Mouse (Mus musculus) midbrain, embryonic 14.5 days (tissue): ENCODE results near the gene Wbp4. TPM values are rescaled to one million over a fixed set of nuclear protein-coding genes. Genes with fewer than 3 reads are reported as not detected.
"Not testable (repeated sequence)": the region's sequence is repeated elsewhere in the genome, so short reads cannot be mapped to it uniquely, and the experiment has no call there.

Experiments
- ATAC-seq: fragments of 200-750 bp; cut with Nextera tagmentation; 2 replicates; pipeline ENCODE4 v1.8.0; 2017; ENCODE audit warnings: moderate number of reproducible peaks, moderate library complexity; ENCODE audit not compliant: low FRiP score, low TSS enrichment
- DNase-seq: peaks from one replicate; pipeline ENCODE4 v3.0.0-alpha.2; 2015
- H3K27ac ChIP-seq: fragments of 300-500 bp; sonication (generic); replicated peaks from 2 replicates; pipeline ENCODE4 v1.5.1; 2014; ENCODE audit warnings: mild to moderate bottlenecking, low read depth, low read length, moderate library complexity
- H3K27me3 ChIP-seq: fragments of 300-500 bp; sonication (generic); 2 replicates; pipeline ENCODE4 v1.6.1; 2014; ENCODE audit warnings: low read length, control low read depth, mixed read lengths; ENCODE audit not compliant: control insufficient read depth, insufficient read depth
- H3K36me3 ChIP-seq: fragments of 300-500 bp; sonication (generic); 2 replicates; pipeline ENCODE4 v1.6.1; 2014; ENCODE audit warnings: low read length, control low read depth; ENCODE audit not compliant: control insufficient read depth, insufficient read depth
- H3K4me1 ChIP-seq: fragments of 300-500 bp; sonication (generic); 2 replicates; pipeline ENCODE4 v1.6.1; 2014; ENCODE audit warnings: mild to moderate bottlenecking, antibody characterized with exemption, low read length, control low read depth; ENCODE audit not compliant: control insufficient read depth, insufficient read depth
- H3K4me2 ChIP-seq: fragments of 300-500 bp; sonication (generic); 2 replicates; pipeline ENCODE4 v1.6.1; 2014; ENCODE audit warnings: mild to moderate bottlenecking, low read length, moderate library complexity
- H3K4me3 ChIP-seq: fragments of 300-500 bp; sonication (generic); replicated peaks from 2 replicates; pipeline ENCODE4 v1.5.1; 2014; ENCODE audit warnings: low read depth, low read length
- H3K9ac ChIP-seq: fragments of 300-500 bp; sonication (generic); replicated peaks from 2 replicates; pipeline ENCODE4 v1.6.1; 2014; ENCODE audit warnings: mild to moderate bottlenecking, low read length, moderate library complexity
- H3K9me3 ChIP-seq: fragments of 300-500 bp; sonication (generic); 2 replicates; pipeline ENCODE4 v1.6.1; 2016; ENCODE audit warnings: low read length, control low read depth, mixed read lengths; ENCODE audit not compliant: control insufficient read depth
- WGBS: fragments of 180-500 bp; shearing (Covaris S2); extraction: QIAGEN DNeasy Blood & Tissue Kit; methylation state at CpG from one replicate; pipeline ENCODE4 v1.1.7; 2014; 5-methylcytosine and 5-hydroxymethylcytosine counted together
- polyA plus RNA-seq: library from polyadenylated mRNA; unstranded; fragments of >200 nt; fragmentation: Nextera tagmentation; extraction: Ambion mirVana; gene quantifications from 2 replicates; pipeline ENCODE4 v1.2.1, GENCODE M21; 2014

Gene Wbp4
- polyA plus RNA-seq, 1 experiment from 2014 or later: 44.8 TPM

GRCm38 (mm10) chr14:79452591-79452934 lies 28.8 kb downstream of the Wbp4 start:
- H3K4me1 ChIP-seq, H3K36me3 ChIP-seq, H3K4me3 ChIP-seq, H3K27ac ChIP-seq, H3K27me3 ChIP-seq, DNase-seq, H3K9ac ChIP-seq, H3K9me3 ChIP-seq, H3K4me2 ChIP-seq: not testable (repeated sequence)
- whole genome bisulfite sequencing: over 99% methylated on average over 7 of the region's 10 CpGs
- ATAC-seq: 0 out of 2 replicates have a peak, but pooled peaks have one; percentile 14

GRCm38 (mm10) chr14:79451681-79452590 lies 29.4 kb downstream of the Wbp4 start, which contains the start of gene Kbtbd6:
Kbtbd6 (plus strand) TSS chr14:79451835.
- not testable (repeated sequence) for H3K9ac ChIP-seq, H3K36me3 ChIP-seq, H3K4me1 ChIP-seq, H3K9me3 ChIP-seq, H3K27me3 ChIP-seq, H3K27ac ChIP-seq
- peak within 1 kb of the TSS; percentile 65 for H3K4me2 ChIP-seq
- 19% methylated on average over 42 of the region's 89 CpGs for WGBS
- peak within 1 kb of the TSS; percentile 52 for H3K4me3 ChIP-seq
- ATAC-seq (peak; percentile 86), DNase-seq (peak; percentile 96)

- Histone ChIP-seq H3K27ac (peak overlapping the region; percentile 84), H3K36me3 (no peaks in the 10 kb centered on the region), H3K9ac (peak overlapping the region; percentile 37; the same call in 1 of the 2 replicates), H3K27me3 (no peaks in the 10 kb centered on the region), H3K4me3 (peak overlapping the region; percentile 28), H3K4me1 (peaks cover 24% of the 10 kb centered on the region), H3K4me2 (peak overlapping the region; percentile 60), H3K9me3 (no peaks in the 10 kb centered on the region)
- peak; percentile 88 for DNase-seq
- WGBS: 4% methylated on average over 16 of the region's 16 CpGs
- peak; percentile 75 for ATAC-seq
Measured at GRCm38 (mm10) chr14:79445055-79445620, 36.2 kb downstream of the Wbp4 start.

GRCm38 (mm10) chr14:79444601-79445000 lies 36.7 kb downstream of the Wbp4 start:
- Histone ChIP-seq H3K27ac (peak overlapping the region; percentile 84), H3K4me2 (peak overlapping the region; percentile 60), H3K9ac (peak overlapping the region; percentile 37; the same call in 1 of the 2 replicates), H3K27me3 (no peaks in the 10 kb centered on the region), H3K4me1 (peaks cover 24% of the 10 kb centered on the region), H3K4me3 (peak overlapping the region; percentile 28), H3K36me3 (no peaks in the 10 kb centered on the region), H3K9me3 (no peaks in the 10 kb centered on the region)
- ATAC-seq (peak; percentile 5; the same call in 1 of the 2 replicates), DNase-seq (no peak)
- WGBS: 67% methylated on average over 9 of the region's 9 CpGs

- no peak overlapping the region for H3K4me3 ChIP-seq
- no peak for DNase-seq
- H3K27ac ChIP-seq: no peak overlapping the region
- WGBS: 91% methylated on average over 5 of the region's 5 CpGs
- peaks cover 24% of the 10 kb centered on the region for H3K4me1 ChIP-seq
- no peaks in the 10 kb centered on the region for H3K9me3 ChIP-seq
- ATAC-seq: no peak
- H3K4me2 ChIP-seq: no peak overlapping the region
- H3K27me3 ChIP-seq: no peaks in the 10 kb centered on the region
- H3K9ac ChIP-seq: no peak overlapping the region
- H3K36me3 ChIP-seq: no peaks in the 10 kb centered on the region
Measured at GRCm38 (mm10) chr14:79441441-79441840, 39.9 kb downstream of the Wbp4 start.

GRCm38 (mm10) chr14:79440655-79441054 lies 40.7 kb downstream of the Wbp4 start:
- ATAC-seq: no peak
- H3K36me3 ChIP-seq: no peaks in the 10 kb centered on the region
- no peak overlapping the region for H3K9ac ChIP-seq
- H3K4me1 ChIP-seq: peaks cover 16% of the 10 kb centered on the region
- no peaks in the 10 kb centered on the region for H3K9me3 ChIP-seq
- H3K4me3 ChIP-seq: no peak overlapping the region
- DNase-seq: no peak
- H3K4me2 ChIP-seq: no peak overlapping the region
- no peaks in the 10 kb centered on the region for H3K27me3 ChIP-seq
- 90% methylated on average over 2 of the region's 2 CpGs for WGBS
- H3K27ac ChIP-seq: no peak overlapping the region

- no peaks in the 10 kb centered on the region for H3K36me3 ChIP-seq
- no peak overlapping the region for H3K4me2 ChIP-seq
- ATAC-seq (no peak), DNase-seq (no peak)
- H3K9ac ChIP-seq: no peak overlapping the region
- no peaks in the 10 kb centered on the region for H3K9me3 ChIP-seq
- no peaks in the 10 kb centered on the region for H3K4me1 ChIP-seq
- no peaks in the 10 kb centered on the region for H3K27me3 ChIP-seq
- H3K27ac ChIP-seq: no peak overlapping the region
- H3K4me3 ChIP-seq: no peak overlapping the region
- WGBS: 88% methylated on average over 1 of the region's 1 CpGs
Measured at GRCm38 (mm10) chr14:79434068-79434467, 47.3 kb downstream of the Wbp4 start.

- WGBS: 58% methylated on average over 10 of the region's 59 CpGs
- peak overlapping the region; percentile 59; the same call in 1 of the 2 replicates for H3K9ac ChIP-seq
- not testable (repeated sequence) for H3K9me3 ChIP-seq, H3K4me1 ChIP-seq, H3K36me3 ChIP-seq, DNase-seq, H3K27me3 ChIP-seq
- peak; percentile 66 for ATAC-seq
- peak overlapping the region; percentile 88 for H3K27ac ChIP-seq
- H3K4me3 ChIP-seq: peak overlapping the region; percentile 55
- H3K4me2 ChIP-seq: peak overlapping the region; percentile 52
Measured at GRCm38 (mm10) chr14:79426730-79427365, 54.5 kb downstream of the Wbp4 start.
